Mouse (Mus musculus) monocyte, adult 5-6 weeks (primary cell): Measurements from ENCODE around the gene Disp1. TPM values are rescaled to one million over a fixed set of nuclear protein-coding genes. Genes with fewer than 3 reads are reported as not detected.

Experiments
- ATAC-seq: fragments of 153-309, 156-312 bp; replicated peaks from 2 replicates; pipeline ENCODE4 v1.8.0; 2017; ENCODE audit warnings: mild to moderate bottlenecking; ENCODE audit not compliant: low TSS enrichment, insufficient number of reproducible peaks, severe bottlenecking, poor library complexity, low FRiP score
- total RNA-seq: library from RNA; stranded (forward); fragments of 200-1000, 200-491, 200-594 nt; gene quantifications from 3 replicates; pipeline ENCODE4 v1.2.3, GENCODE M21; 2017

The Disp1 gene
- total RNA-seq, 1 experiment from 2014 or later: 3.6 TPM

- ATAC-seq: no peak
These were observed 76.6 kb downstream of the Disp1 start for GRCm38 (mm10) chr1:183144602-183145205.

- ATAC-seq: no peak
These were observed 78.1 kb downstream of the Disp1 start for GRCm38 (mm10) chr1:183143246-183143645.

- no peak for ATAC-seq
These were observed 78.8 kb downstream of the Disp1 start for GRCm38 (mm10) chr1:183142566-183142965.

DNA sequence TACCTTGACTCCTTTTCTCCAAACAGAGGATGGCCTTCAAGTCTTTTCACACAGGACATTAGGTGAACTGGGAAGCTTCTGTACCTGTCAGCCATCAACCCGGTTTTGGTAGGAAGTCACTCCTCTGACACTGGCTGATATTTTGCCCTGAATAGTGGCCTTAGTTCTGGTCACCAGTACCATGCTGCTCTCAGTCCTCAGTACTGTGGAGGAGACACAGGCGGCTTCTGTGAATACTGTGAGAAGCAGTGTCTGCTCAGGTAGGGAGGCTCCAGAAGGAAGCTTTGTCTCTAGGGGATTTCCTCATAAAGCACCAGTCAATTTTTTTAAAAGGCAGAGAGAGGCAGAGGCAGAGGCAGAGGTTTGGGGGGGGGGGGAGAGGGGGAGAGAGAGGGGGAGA, 80.0 kb downstream of the Disp1 start:
- no peak for ATAC-seq

DNA sequence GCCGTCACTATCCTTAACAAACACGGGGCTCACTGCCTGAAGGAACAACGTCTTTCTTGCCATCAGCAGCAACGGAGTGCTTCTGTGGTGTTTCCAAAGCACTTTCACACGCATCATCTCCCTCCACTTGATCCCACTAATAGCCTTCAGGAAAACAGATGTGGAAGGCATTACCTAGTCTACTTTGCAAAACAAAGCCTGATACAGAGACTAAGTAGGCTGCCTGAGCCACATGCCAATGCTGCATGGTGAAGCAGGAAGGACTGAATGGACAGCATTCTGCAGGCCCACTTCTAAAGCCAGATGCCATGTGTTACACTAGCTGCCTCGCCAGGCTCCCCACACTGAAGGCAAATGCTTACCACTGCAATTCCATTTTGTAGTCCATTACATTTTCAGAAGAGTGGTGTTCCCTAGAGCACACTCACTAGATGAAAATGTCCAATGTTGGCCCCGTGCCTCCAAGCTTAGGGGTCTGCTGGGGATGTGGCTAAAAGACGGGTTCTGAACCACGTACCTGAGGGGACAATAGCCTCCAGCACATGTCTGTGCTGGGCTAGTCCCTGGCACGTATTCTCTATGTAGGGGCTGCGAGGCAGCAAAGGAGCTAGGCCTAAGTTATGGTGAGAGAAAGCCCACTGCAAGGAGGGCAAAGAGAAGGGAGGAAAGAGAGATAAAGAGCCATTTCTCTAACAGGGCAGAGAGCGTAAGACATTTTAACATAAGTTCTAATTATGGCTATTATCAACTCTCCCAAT, 80.6 kb downstream of the Disp1 start:
- no peak for ATAC-seq

DNA sequence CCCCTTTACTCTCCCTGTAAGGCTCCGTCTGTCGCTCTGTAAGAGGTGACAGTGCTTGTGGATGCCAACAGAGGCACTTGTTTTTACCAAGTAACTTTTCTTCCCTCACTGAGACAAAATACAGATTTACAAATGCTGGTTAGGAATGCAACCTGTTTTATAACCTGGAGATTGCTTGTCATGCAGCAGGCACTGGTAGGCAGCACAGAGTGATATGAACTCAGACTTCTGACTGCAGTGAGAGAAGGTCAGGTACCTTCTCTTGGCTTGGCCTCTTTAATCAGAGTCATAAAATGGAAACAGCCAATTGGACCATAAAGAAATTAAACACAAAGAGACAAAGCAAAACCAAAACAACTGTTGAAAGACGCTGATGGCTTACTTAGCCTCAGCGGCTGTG, 83.2 kb downstream of the Disp1 start:
- ATAC-seq: no peak

GRCm38 (mm10) chr1:183134427-183134826, 86.9 kb downstream of the Disp1 start:
- ATAC-seq: no peak

DNA sequence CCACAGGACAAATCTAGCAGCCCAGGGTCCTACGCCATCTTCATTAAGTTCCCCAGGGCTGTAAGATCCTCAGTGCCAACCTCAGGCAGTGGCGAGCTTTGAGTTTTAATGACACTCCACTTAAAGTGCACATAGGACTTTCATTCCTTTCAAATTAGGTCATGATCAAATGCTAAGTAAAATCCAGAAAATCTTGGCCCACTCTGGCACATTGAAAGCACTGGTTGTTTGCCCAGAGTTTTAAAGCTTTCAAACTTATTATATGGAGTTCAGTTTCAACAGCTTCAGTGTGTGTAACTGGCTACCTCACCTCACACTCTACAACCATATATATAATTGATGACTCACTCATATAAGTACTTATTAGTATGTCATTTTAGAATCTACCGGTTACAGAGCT, 87.9 kb downstream of the Disp1 start:
- no peak for ATAC-seq

- ATAC-seq: no peak
These were observed 94.1 kb downstream of the Disp1 start for GRCm38 (mm10) chr1:183127246-183127645.

- ATAC-seq: no peak
These were observed 97.6 kb downstream of the Disp1 start for GRCm38 (mm10) chr1:183123725-183124124.

DNA sequence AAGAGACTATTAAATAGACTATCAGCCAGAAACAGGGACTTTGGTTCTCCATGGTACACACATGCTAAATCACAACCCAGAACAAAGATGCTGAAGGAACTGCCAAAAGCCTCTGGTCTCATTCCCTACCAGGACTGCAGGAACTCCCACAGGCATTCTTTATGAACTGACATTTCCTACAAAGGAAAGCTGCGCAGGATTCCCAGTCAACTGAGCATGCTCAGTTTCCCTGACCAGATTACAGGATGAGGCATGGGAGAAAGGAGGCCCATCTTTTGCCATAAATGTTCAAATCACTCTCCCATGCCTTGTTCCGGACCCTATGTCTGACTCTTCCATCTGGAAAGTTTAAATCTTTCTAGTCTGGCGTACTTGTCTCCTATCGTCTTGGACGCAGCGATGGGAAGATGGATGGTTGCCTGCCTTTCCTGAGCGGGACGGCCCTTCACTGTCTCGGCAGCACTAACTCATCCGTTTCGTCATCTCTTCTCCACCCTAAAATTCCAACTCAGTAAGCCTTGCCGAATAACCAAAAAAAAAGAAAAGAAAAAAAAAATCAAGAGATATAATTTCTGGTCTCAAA, 100.9 kb downstream of the Disp1 start:
- no peak for ATAC-seq

GRCm38 (mm10) chr1:183117827-183118825, 103.2 kb downstream of the Disp1 start:
- no peak for ATAC-seq

GRCm38 (mm10) chr1:183116946-183117826, 104.1 kb downstream of the Disp1 start:
- no peak for ATAC-seq

DNA sequence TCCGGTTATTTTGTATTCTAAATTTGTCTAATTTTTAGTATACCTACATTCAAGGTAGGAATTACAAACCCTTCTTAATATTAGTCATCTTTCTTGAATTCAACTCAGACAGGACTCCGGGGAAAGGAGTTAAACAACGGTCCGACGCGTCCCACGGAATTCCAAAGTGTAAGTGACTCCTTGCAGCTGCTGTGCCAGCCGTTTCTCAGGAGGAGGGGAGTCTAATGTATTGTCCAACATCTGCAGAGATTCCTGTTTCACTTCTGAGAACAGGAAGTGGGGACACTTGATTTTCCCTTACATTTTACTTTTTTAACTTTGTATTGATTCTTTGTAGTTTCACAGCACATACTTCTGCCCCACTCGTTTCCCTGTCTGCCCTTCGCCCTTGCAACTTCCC, 104.9 kb downstream of the Disp1 start:
- no peak for ATAC-seq

DNA sequence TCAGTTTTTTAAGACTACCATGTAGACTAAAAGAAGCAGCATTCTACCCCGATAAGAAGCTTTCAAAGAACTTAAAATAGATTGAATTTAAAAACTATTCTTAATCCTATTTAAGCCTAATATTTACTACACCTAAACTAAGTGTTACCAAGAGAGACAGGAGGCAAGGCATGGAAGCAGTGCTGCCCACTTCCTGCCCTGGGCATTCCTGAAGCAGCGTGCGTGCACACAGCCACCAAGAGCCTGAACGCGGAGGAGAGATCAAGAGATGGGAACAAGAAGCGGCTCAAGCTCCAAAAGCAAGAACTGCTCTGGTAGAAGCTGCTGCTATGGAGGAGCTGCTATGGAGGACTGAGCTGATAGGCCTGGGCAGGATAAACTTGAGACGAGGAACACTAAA, 106.2 kb downstream of the Disp1 start:
- ATAC-seq: no peak

DNA sequence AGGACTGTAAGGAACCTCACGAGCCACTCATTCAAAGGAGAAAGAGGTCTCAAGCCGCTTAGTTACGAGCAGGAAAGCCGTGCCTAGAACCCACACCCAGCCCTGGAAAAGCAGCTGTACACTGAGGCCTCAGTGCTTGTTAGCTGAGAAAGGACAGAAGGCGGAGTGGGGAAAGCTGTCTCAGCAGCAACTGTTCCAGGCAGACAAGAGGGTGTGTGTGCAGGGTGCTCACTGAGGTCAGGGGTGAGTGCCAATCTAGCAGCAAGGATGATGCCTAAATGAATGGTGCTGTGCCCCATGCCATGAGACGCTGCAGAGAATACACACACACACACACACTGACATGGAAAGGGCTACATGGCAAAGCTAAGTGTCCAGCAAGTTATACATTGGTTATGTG, 106.8 kb downstream of the Disp1 start:
- ATAC-seq: no peak

- ATAC-seq: no peak
These were observed 107.8 kb downstream of the Disp1 start for GRCm38 (mm10) chr1:183113546-183113945.

- no peak for ATAC-seq
These were observed 113.8 kb downstream of the Disp1 start for GRCm38 (mm10) chr1:183107476-183107875.
